Mouse (Mus musculus): ENCODE measurements around the gene Igf2. TPM values are rescaled to one million over a fixed set of nuclear protein-coding genes. Genes with fewer than 3 reads are reported as not detected.

Gene Igf2
- polyA plus RNA-seq, 1 experiment from 2014 or later = 203 TPM

- Histone ChIP-seq H3K4me3 (peak overlapping the region; percentile 36), H3K4me1 (replicated peaks) (peaks cover 25% of the 10 kb centered on the region), H3K9me3 (no peaks in the 10 kb centered on the region), H3K27me3 (peaks cover 98% of the 10 kb centered on the region), H3K4me2 (peak overlapping the region; percentile 52), H3K9ac (peak overlapping the region; percentile 64), H3K36me3 (no peaks in the 10 kb centered on the region), H3K27ac (replicated peaks) (peak overlapping the region; percentile 52; the same call in 1 of the 2 replicates)
- no peak for ATAC-seq (ENCODE audit: low read depth)
- WGBS = 1% methylated on average over 34 of the region's 34 CpGs
These were observed 8.6 kb downstream of the Igf2 start for GRCm38 (mm10) chr7:142657821-142658614.

- peak overlapping the region; percentile 52 for H3K4me2 ChIP-seq
- peak overlapping the region; percentile 64 for H3K9ac ChIP-seq
These were observed 9.2 kb downstream of the Igf2 start for GRCm38 (mm10) chr7:142657341-142657791.

GRCm38 (mm10) chr7:142656055-142656454 is 10.6 kb downstream of the Igf2 start:
- no peak for ATAC-seq (ENCODE audit: low read depth)
- peaks cover 25% of the 10 kb centered on the region for H3K4me1 ChIP-seq (replicated peaks)
- H3K36me3 ChIP-seq = no peaks in the 10 kb centered on the region
- H3K9ac ChIP-seq = no peak overlapping the region
- no peak overlapping the region for H3K27ac ChIP-seq (replicated peaks)
- peak overlapping the region; percentile 29 for H3K4me3 ChIP-seq
- WGBS = 25% methylated on average over 4 of the region's 4 CpGs
- peaks cover 96% of the 10 kb centered on the region for H3K27me3 ChIP-seq
- no peaks in the 10 kb centered on the region for H3K9me3 ChIP-seq
- peak overlapping the region; percentile 39 for H3K4me2 ChIP-seq

More at GRCm38 (mm10) chr7:142657341-142657791, 9.2 kb downstream of the Igf2 start:
- 3% methylated on average over 7 of the region's 9 CpGs for WGBS
- H3K4me3 ChIP-seq = peak overlapping the region; percentile 36
- no peak for ATAC-seq (ENCODE audit: low read depth)
- H3K4me1 ChIP-seq (replicated peaks) = peaks cover 25% of the 10 kb centered on the region
- no peaks in the 10 kb centered on the region for H3K9me3 ChIP-seq
- H3K27ac ChIP-seq (replicated peaks) = no peak overlapping the region
- peaks cover 98% of the 10 kb centered on the region for H3K27me3 ChIP-seq
- no peaks in the 10 kb centered on the region for H3K36me3 ChIP-seq

- Histone ChIP-seq H3K4me3 (peak overlapping the region; percentile 17; the same call in 1 of the 2 replicates), H3K9ac (no peak overlapping the region), H3K36me3 (no peaks in the 10 kb centered on the region), H3K4me1 (replicated peaks) (peaks cover 22% of the 10 kb centered on the region), H3K9me3 (no peaks in the 10 kb centered on the region), H3K4me2 (peak overlapping the region; percentile 39), H3K27me3 (peaks cover 95% of the 10 kb centered on the region), H3K27ac (replicated peaks) (no peak overlapping the region)
- WGBS = 17% methylated on average over 11 of the region's 11 CpGs
- no peak for ATAC-seq (ENCODE audit: low read depth)
These were observed 11.0 kb downstream of the Igf2 start for GRCm38 (mm10) chr7:142655633-142656032.

GRCm38 (mm10) chr7:142653726-142654125 is 12.9 kb downstream of the Igf2 start:
- Histone ChIP-seq H3K9ac (no peak overlapping the region), H3K4me1 (replicated peaks) (peaks cover 9% of the 10 kb centered on the region), H3K36me3 (no peaks in the 10 kb centered on the region), H3K4me3 (no peak overlapping the region), H3K27me3 (peaks cover 76% of the 10 kb centered on the region), H3K4me2 (no peak overlapping the region), H3K27ac (replicated peaks) (no peak overlapping the region), H3K9me3 (no peaks in the 10 kb centered on the region)
- ATAC-seq (ENCODE audit: low read depth) = no peak
- WGBS = 14% methylated on average over 18 of the region's 18 CpGs

GRCm38 (mm10) chr7:142646676-142647075 is 19.9 kb downstream of the Igf2 start:
- Histone ChIP-seq H3K27ac (replicated peaks) (no peak overlapping the region), H3K4me1 (replicated peaks) (no peaks in the 10 kb centered on the region), H3K27me3 (peaks cover 11% of the 10 kb centered on the region), H3K9ac (no peak overlapping the region), H3K36me3 (no peaks in the 10 kb centered on the region), H3K4me3 (no peak overlapping the region), H3K4me2 (no peak overlapping the region), H3K9me3 (no peaks in the 10 kb centered on the region)
- whole genome bisulfite sequencing = 26% methylated on average over 6 of the region's 6 CpGs
- no peak for ATAC-seq (ENCODE audit: low read depth)

GRCm38 (mm10) chr7:142645045-142645444 is 21.6 kb downstream of the Igf2 start:
- no peak overlapping the region for H3K9ac ChIP-seq
- WGBS = 59% methylated on average over 5 of the region's 5 CpGs
- H3K27ac ChIP-seq (replicated peaks) = no peak overlapping the region
- ATAC-seq (ENCODE audit: low read depth) = no peak
- H3K4me1 ChIP-seq (replicated peaks) = no peaks in the 10 kb centered on the region
- H3K4me2 ChIP-seq = no peak overlapping the region
- H3K36me3 ChIP-seq = no peaks in the 10 kb centered on the region
- H3K9me3 ChIP-seq = no peaks in the 10 kb centered on the region
- peaks cover 4% of the 10 kb centered on the region; the same call in 1 of the 2 replicates for H3K27me3 ChIP-seq
- no peak overlapping the region for H3K4me3 ChIP-seq

- Histone ChIP-seq H3K27me3 (no peaks in the 10 kb centered on the region), H3K9ac (no peak overlapping the region), H3K27ac (replicated peaks) (no peak overlapping the region), H3K4me2 (no peak overlapping the region), H3K9me3 (no peaks in the 10 kb centered on the region), H3K36me3 (no peaks in the 10 kb centered on the region), H3K4me3 (no peak overlapping the region), H3K4me1 (replicated peaks) (peaks cover 8% of the 10 kb centered on the region)
- ATAC-seq (ENCODE audit: low read depth) = no peak
These were observed 30.4 kb downstream of the Igf2 start for GRCm38 (mm10) chr7:142636178-142636577.

- Histone ChIP-seq H3K4me1 (replicated peaks) (no peaks in the 10 kb centered on the region), H3K4me2 (no peak overlapping the region), H3K27ac (replicated peaks) (no peak overlapping the region), H3K9ac (no peak overlapping the region), H3K36me3 (no peaks in the 10 kb centered on the region), H3K4me3 (no peak overlapping the region), H3K27me3 (no peaks in the 10 kb centered on the region), H3K9me3 (no peaks in the 10 kb centered on the region)
- 79% methylated on average over 10 of the region's 10 CpGs for WGBS
- no peak for ATAC-seq (ENCODE audit: low read depth)
These were observed 35.9 kb downstream of the Igf2 start for GRCm38 (mm10) chr7:142630691-142631090.

GRCm38 (mm10) chr7:142629806-142630205 is 36.8 kb downstream of the Igf2 start:
- Histone ChIP-seq H3K36me3 (no peaks in the 10 kb centered on the region), H3K4me3 (no peak overlapping the region), H3K27ac (replicated peaks) (no peak overlapping the region), H3K4me1 (replicated peaks) (no peaks in the 10 kb centered on the region), H3K9ac (no peak overlapping the region), H3K27me3 (no peaks in the 10 kb centered on the region), H3K4me2 (no peak overlapping the region), H3K9me3 (no peaks in the 10 kb centered on the region)
- WGBS = 85% methylated on average over 6 of the region's 6 CpGs
- ATAC-seq (ENCODE audit: low read depth) = no peak

GRCm38 (mm10) chr7:142622180-142622579 is 44.4 kb downstream of the Igf2 start:
- Histone ChIP-seq H3K9ac (no peak overlapping the region), H3K4me2 (no peak overlapping the region), H3K4me3 (no peak overlapping the region), H3K9me3 (no peaks in the 10 kb centered on the region), H3K27me3 (no peaks in the 10 kb centered on the region), H3K4me1 (replicated peaks) (no peaks in the 10 kb centered on the region), H3K36me3 (peaks cover 2% of the 10 kb centered on the region; the same call in 1 of the 2 replicates), H3K27ac (replicated peaks) (no peak overlapping the region)
- 76% methylated on average over 4 of the region's 4 CpGs for WGBS
- no peak for ATAC-seq (ENCODE audit: low read depth)

GRCm38 (mm10) chr7:142613077-142613476 is 53.5 kb downstream of the Igf2 start:
- Histone ChIP-seq H3K9me3 (no peaks in the 10 kb centered on the region), H3K9ac (no peak overlapping the region), H3K4me1 (replicated peaks) (peaks cover 27% of the 10 kb centered on the region), H3K4me3 (no peak overlapping the region), H3K36me3 (no peaks in the 10 kb centered on the region), H3K4me2 (no peak overlapping the region), H3K27me3 (no peaks in the 10 kb centered on the region), H3K27ac (replicated peaks) (no peak overlapping the region)
- ATAC-seq (ENCODE audit: low read depth) = no peak
- 63% methylated on average over 2 of the region's 2 CpGs for WGBS
